ENCODE assay signal across 13 mouse cellular contexts in genomic region chr8:60444989-60445388, GRCm38 (mm10). TPM values are rescaled to one million over a fixed set of nuclear protein-coding genes. Genes with fewer than 3 reads are reported as not detected.
DNase-seq lines count a peak whose midpoint lies in the region; ATAC-seq lines count a peak whose summit lies in the region.
"Had no signal": no experiment of that assay in that cellular context is flagged by ENCODE, and none has a peak within 500 bp of the region (broad histone marks: within the 10 kb centered on the region; RNA-seq: fewer than 3 reads in every experiment).

No protein-coding gene starts in this region.

- no peaks in the 10 kb centered on the region for H3K4me1 ChIP-seq in forebrain, embryonic 14.5 days (ENCODE audit: control insufficient read depth, insufficient read depth, low read length)
- H3K4me1 ChIP-seq in forebrain, embryonic 10.5 days: no peaks in the 10 kb centered on the region
- no peaks in the 10 kb centered on the region for H3K4me1 ChIP-seq in midbrain, embryonic 14.5 days (ENCODE audit: control insufficient read depth, insufficient read depth, low read length)
- no peaks in the 10 kb centered on the region for H3K4me1 ChIP-seq in midbrain, embryonic 10.5 days
- H3K4me1 ChIP-seq: liver, embryonic 15.5 days had no signal

- no peaks in the 10 kb centered on the region for H3K36me3 ChIP-seq in forebrain, embryonic 14.5 days (ENCODE audit: control insufficient read depth, insufficient read depth, low read length)
- no peaks in the 10 kb centered on the region for H3K36me3 ChIP-seq in forebrain, embryonic 10.5 days (replicated peaks)
- no peaks in the 10 kb centered on the region for H3K36me3 ChIP-seq in midbrain, embryonic 14.5 days (ENCODE audit: control insufficient read depth, insufficient read depth, low read length)
- no peaks in the 10 kb centered on the region for H3K36me3 ChIP-seq in midbrain, embryonic 10.5 days
- H3K36me3 ChIP-seq: liver, embryonic 15.5 days had no signal

- no peak overlapping the region for H3K4me2 ChIP-seq in forebrain, embryonic 14.5 days (ENCODE audit: low read length)
- H3K4me2 ChIP-seq in midbrain, embryonic 14.5 days (ENCODE audit: low read length): no peak overlapping the region
- H3K4me2 ChIP-seq: liver, embryonic 15.5 days had no signal

- peak; percentile 48; the same call in 1 of the 2 replicates for ATAC-seq in forebrain, embryonic 14.5 days
- ATAC-seq in midbrain, embryonic 14.5 days (ENCODE audit: low FRiP score, low TSS enrichment): no peak
- no peak for ATAC-seq in granulocyte monocyte progenitor cell, adult 5-6 weeks (replicated peaks; ENCODE audit: poor library complexity, severe bottlenecking)

- H3K9ac ChIP-seq in forebrain, embryonic 14.5 days (ENCODE audit: low read length): no peak overlapping the region
- no peak overlapping the region for H3K9ac ChIP-seq in midbrain, embryonic 14.5 days (replicated peaks; ENCODE audit: low read length)
- H3K9ac ChIP-seq: liver, embryonic 15.5 days had no signal

- no peaks in the 10 kb centered on the region for H3K27me3 ChIP-seq in forebrain, embryonic 14.5 days (replicated peaks; ENCODE audit: control insufficient read depth, insufficient read depth, low read length)
- H3K27me3 ChIP-seq in forebrain, embryonic 10.5 days (ENCODE audit: poor library complexity, severe bottlenecking): no peaks in the 10 kb centered on the region
- no peaks in the 10 kb centered on the region for H3K27me3 ChIP-seq in midbrain, embryonic 14.5 days (ENCODE audit: control insufficient read depth, insufficient read depth, low read length)
- H3K27me3 ChIP-seq in midbrain, embryonic 10.5 days (ENCODE audit: low read depth, poor library complexity, severe bottlenecking): no peaks in the 10 kb centered on the region
- H3K27me3 ChIP-seq: liver, embryonic 15.5 days had no signal

- DNase-seq in forebrain, embryonic 14.5 days (ENCODE audit: low spot score): peak; percentile 72
- DNase-seq in forebrain, embryonic 10.5 days (ENCODE audit: extremely low spot score, low spot score): no peak
- peak; percentile 79 for DNase-seq in midbrain, embryonic 14.5 days
- no peak for DNase-seq in midbrain, embryonic 10.5 days (ENCODE audit: low spot score)
- peak; percentile 8 to 45 for DNase-seq in layer of hippocampus, postnatal 10 days (ENCODE audit: low spot score in 2 of 2)
- DNase-seq in right cerebral cortex, postnatal 4 days: peak; percentile 6
- no peak for DNase-seq in adrenal gland, adult 8-10 months
- DNase-seq: cerebellum, adult 8-10 months had no signal

- H3K27ac ChIP-seq in forebrain, embryonic 14.5 days (ENCODE audit: low read depth, low read length): no peak overlapping the region
- H3K27ac ChIP-seq in forebrain, embryonic 10.5 days: no peak overlapping the region
- no peak overlapping the region; the same call in 1 of the 2 replicates for H3K27ac ChIP-seq in midbrain, embryonic 14.5 days (replicated peaks; ENCODE audit: low read depth, low read length)
- H3K27ac ChIP-seq in midbrain, embryonic 10.5 days (replicated peaks): no peak overlapping the region
- H3K27ac ChIP-seq: liver, embryonic 15.5 days had no signal

- no peak overlapping the region for H3K4me3 ChIP-seq in forebrain, embryonic 14.5 days (ENCODE audit: low read depth, low read length)
- H3K4me3 ChIP-seq in forebrain, embryonic 10.5 days: no peak overlapping the region
- no peak overlapping the region for H3K4me3 ChIP-seq in midbrain, embryonic 14.5 days (replicated peaks; ENCODE audit: low read depth, low read length)
- no peak overlapping the region for H3K4me3 ChIP-seq in midbrain, embryonic 10.5 days
- H3K4me3 ChIP-seq: liver, embryonic 15.5 days had no signal

- WGBS in forebrain, embryonic 14.5 days: 68% methylated on average over 6 of the region's 6 CpGs
- 80% methylated on average over 6 of the region's 6 CpGs for WGBS in forebrain, embryonic 10.5 days
- 68% methylated on average over 6 of the region's 6 CpGs for WGBS in midbrain, embryonic 14.5 days
- 80% methylated on average over 6 of the region's 6 CpGs for WGBS in midbrain, embryonic 10.5 days

- H3K9me3 ChIP-seq in forebrain, embryonic 14.5 days (replicated peaks; ENCODE audit: control insufficient read depth, low read length): no peaks in the 10 kb centered on the region
- no peaks in the 10 kb centered on the region for H3K9me3 ChIP-seq in forebrain, embryonic 10.5 days
- H3K9me3 ChIP-seq in midbrain, embryonic 14.5 days (ENCODE audit: control insufficient read depth, low read length): no peaks in the 10 kb centered on the region
- no peaks in the 10 kb centered on the region for H3K9me3 ChIP-seq in midbrain, embryonic 10.5 days (replicated peaks)
- H3K9me3 ChIP-seq: liver, embryonic 15.5 days had no signal

RNA-seq across cellular contexts. Expression of gene Gm10283, which starts 58.0 kb away (rescaled TPM):
- polyA plus RNA-seq in forebrain, embryonic 14.5 days (2014; fragmentation: Nextera tagmentation; extraction: Ambion mirVana): not detected in 2 replicates
- not detected in 2 replicates for polyA plus RNA-seq in forebrain, embryonic 10.5 days (2016; fragmentation: Nextera tagmentation; extraction: Ambion mirVana)
- not detected in 2 replicates for polyA plus RNA-seq in midbrain, embryonic 14.5 days (2014; fragmentation: Nextera tagmentation; extraction: Ambion mirVana)
- polyA plus RNA-seq in midbrain, embryonic 10.5 days (2016; fragmentation: Nextera tagmentation; extraction: Ambion mirVana): not detected in 2 replicates
- total RNA-seq in layer of hippocampus, postnatal 10 days (2021): not detected
- total RNA-seq in adrenal gland, adult 8-10 months (2022): not detected
- not detected in 2 replicates for total RNA-seq in granulocyte monocyte progenitor cell, adult 5-6 weeks (2014; fragmentation: Nextera tagmentation)
- not detected in 2 replicates for total RNA-seq in granulocyte monocyte progenitor cell, adult 5-6 weeks (2017)
- total RNA-seq: gastrocnemius, postnatal 4 days had no signal
- polyA plus RNA-seq: intestine, embryonic 14.5 days; liver, embryonic 15.5 days; stomach, embryonic 16.5 days had no signal

Comparison
In these comparisons a context has a peak if more than half of its experiments do, and no peak if none do; other contexts are left out.
1. DNase-seq: peak in forebrain, embryonic 14.5 days (single experiment), midbrain, embryonic 14.5 days (single experiment), layer of hippocampus, postnatal 10 days (2 of 2) and right cerebral cortex, postnatal 4 days (single experiment); none in forebrain, embryonic 10.5 days (single experiment), midbrain, embryonic 10.5 days (single experiment) and adrenal gland, adult 8-10 months (single experiment).